Mouse (Mus musculus) hindbrain, embryonic 10.5 days (tissue): ENCODE measurements at regions not wholly inside any gene's neighbourhood (a gene's known extent, or its start where the extent isn't known, plus 50 kb on each side); places are given as distances from the start of the nearest gene placed in this dataset.

ENCODE experiments used
- DNase-seq: peaks from one replicate; pipeline ENCODE4 v3.0.0-alpha.2; 2017; ENCODE audit warnings: low spot score
- H3K27ac ChIP-seq: fragments of 300-500 bp; sonication (generic); 2 replicates; pipeline ENCODE4 v1.5.1; 2016; ENCODE audit warnings: mild to moderate bottlenecking, moderate library complexity
- H3K27me3 ChIP-seq: fragments of 300-500 bp; sonication (generic); 2 replicates; pipeline ENCODE4 v1.6.1; 2016; ENCODE audit warnings: mild to moderate bottlenecking; ENCODE audit not compliant: poor library complexity, insufficient read depth, severe bottlenecking
- H3K36me3 ChIP-seq: fragments of 300-500 bp; sonication (generic); 2 replicates; pipeline ENCODE4 v1.6.1; 2016; ENCODE audit warnings: mild to moderate bottlenecking, moderate library complexity
- H3K4me1 ChIP-seq: fragments of 300-500 bp; sonication (generic); replicated peaks from 2 replicates; pipeline ENCODE4 v1.6.1; 2016; ENCODE audit warnings: mild to moderate bottlenecking
- H3K4me3 ChIP-seq: fragments of 300-500 bp; sonication (generic); 2 replicates; pipeline ENCODE4 v1.5.1; 2016; ENCODE audit warnings: mild to moderate bottlenecking, moderate library complexity
- H3K9me3 ChIP-seq: fragments of 300-500 bp; sonication (generic); 2 replicates; pipeline ENCODE4 v1.6.1; 2016; ENCODE audit warnings: mild to moderate bottlenecking, moderate library complexity
- WGBS: fragments of 180-500 bp; shearing (Covaris S2); methylation state at CpG from one replicate; pipeline ENCODE4 v1.1.7; 2016; 5-methylcytosine and 5-hydroxymethylcytosine counted together

- H3K36me3 ChIP-seq: no peaks in the 10 kb centered on the region
- 69% methylated on average over 3 of the region's 3 CpGs for WGBS
- H3K4me1 ChIP-seq: peaks cover 4% of the 10 kb centered on the region; the same call in 1 of the 2 replicates
- H3K27ac ChIP-seq: no peak overlapping the region
- H3K27me3 ChIP-seq: no peaks in the 10 kb centered on the region
- DNase-seq: no peak
- no peak overlapping the region for H3K4me3 ChIP-seq
- no peaks in the 10 kb centered on the region for H3K9me3 ChIP-seq
Measured at GRCm38 (mm10) chr2:138896563-138896962, 597.1 kb upstream of the Sptlc3 start.

DNA sequence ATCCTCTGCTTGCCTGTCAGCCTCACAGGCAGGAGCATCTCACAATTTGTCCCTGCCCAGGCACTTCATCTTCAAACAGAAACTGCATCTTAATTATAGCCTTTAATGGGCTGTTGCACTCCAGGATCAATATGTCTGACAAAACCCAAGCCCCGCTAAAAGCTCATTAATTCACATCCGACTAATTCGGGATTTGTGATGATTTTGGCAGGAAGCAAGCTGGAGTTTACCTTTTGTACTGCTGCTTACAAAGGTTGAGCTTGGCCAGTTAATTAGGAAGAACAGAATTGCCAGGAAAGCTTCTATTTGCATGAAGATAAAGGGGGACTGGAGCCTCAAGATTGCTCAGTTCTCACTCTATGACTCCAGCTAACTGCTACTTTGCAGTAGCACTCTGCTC is 596.6 kb upstream of the Sptlc3 start:
- H3K9me3 ChIP-seq: no peaks in the 10 kb centered on the region
- WGBS: 26% methylated on average over 3 of the region's 3 CpGs
- H3K36me3 ChIP-seq: no peaks in the 10 kb centered on the region
- H3K27me3 ChIP-seq: no peaks in the 10 kb centered on the region
- H3K27ac ChIP-seq: no peak overlapping the region
- H3K4me3 ChIP-seq: no peak overlapping the region
- DNase-seq: no peak
- peaks cover 4% of the 10 kb centered on the region; the same call in 1 of the 2 replicates for H3K4me1 ChIP-seq

GRCm38 (mm10) chr2:138937165-138937564 is 556.5 kb upstream of the Sptlc3 start:
- Histone ChIP-seq H3K4me3 (no peak overlapping the region), H3K4me1 (no peaks in the 10 kb centered on the region), H3K27me3 (no peaks in the 10 kb centered on the region), H3K27ac (no peak overlapping the region), H3K9me3 (no peaks in the 10 kb centered on the region), H3K36me3 (no peaks in the 10 kb centered on the region)
- 96% methylated on average over 2 of the region's 2 CpGs for WGBS
- no peak for DNase-seq

- 94% methylated on average over 2 of the region's 2 CpGs for WGBS
- no peaks in the 10 kb centered on the region for H3K4me1 ChIP-seq
- H3K36me3 ChIP-seq: no peaks in the 10 kb centered on the region
- no peaks in the 10 kb centered on the region for H3K27me3 ChIP-seq
- DNase-seq: no peak
- no peaks in the 10 kb centered on the region for H3K9me3 ChIP-seq
- H3K27ac ChIP-seq: no peak overlapping the region
- no peak overlapping the region for H3K4me3 ChIP-seq
Measured at GRCm38 (mm10) chr2:138939367-138939766, 554.3 kb upstream of the Sptlc3 start.

- H3K4me3 ChIP-seq: no peak overlapping the region
- no peaks in the 10 kb centered on the region for H3K9me3 ChIP-seq
- no peak overlapping the region for H3K27ac ChIP-seq
- DNase-seq: no peak
- 54% methylated on average over 3 of the region's 3 CpGs for WGBS
- H3K4me1 ChIP-seq: peaks cover 5% of the 10 kb centered on the region; the same call in 1 of the 2 replicates
- no peaks in the 10 kb centered on the region for H3K36me3 ChIP-seq
- no peaks in the 10 kb centered on the region for H3K27me3 ChIP-seq
Measured at GRCm38 (mm10) chr2:138966110-138966790, 527.5 kb upstream of the Sptlc3 start.

DNA sequence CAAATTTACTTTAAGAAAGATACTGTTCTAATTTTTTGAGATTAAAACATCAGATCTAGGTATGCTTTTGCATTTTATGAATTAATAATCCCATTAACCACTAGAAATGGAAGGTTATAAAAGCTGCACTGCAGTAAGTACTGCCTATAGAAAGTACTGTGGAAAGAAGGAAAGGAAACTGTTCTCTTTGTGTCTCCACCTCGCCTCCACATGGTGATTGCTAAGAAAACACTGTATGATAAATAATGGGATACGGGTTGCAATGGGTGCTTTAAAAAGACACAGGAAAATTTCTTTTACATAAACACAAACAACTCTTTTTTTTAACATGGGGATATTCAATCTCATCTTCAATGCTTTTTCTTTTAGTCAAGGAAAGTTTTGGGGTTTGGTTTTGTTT is 519.2 kb upstream of the Sptlc3 start:
- Histone ChIP-seq H3K9me3 (no peaks in the 10 kb centered on the region), H3K4me3 (no peak overlapping the region), H3K36me3 (no peaks in the 10 kb centered on the region), H3K27ac (no peak overlapping the region), H3K27me3 (no peaks in the 10 kb centered on the region), H3K4me1 (no peaks in the 10 kb centered on the region)
- no peak for DNase-seq
- 55% methylated on average over 2 of the region's 2 CpGs for WGBS

DNA sequence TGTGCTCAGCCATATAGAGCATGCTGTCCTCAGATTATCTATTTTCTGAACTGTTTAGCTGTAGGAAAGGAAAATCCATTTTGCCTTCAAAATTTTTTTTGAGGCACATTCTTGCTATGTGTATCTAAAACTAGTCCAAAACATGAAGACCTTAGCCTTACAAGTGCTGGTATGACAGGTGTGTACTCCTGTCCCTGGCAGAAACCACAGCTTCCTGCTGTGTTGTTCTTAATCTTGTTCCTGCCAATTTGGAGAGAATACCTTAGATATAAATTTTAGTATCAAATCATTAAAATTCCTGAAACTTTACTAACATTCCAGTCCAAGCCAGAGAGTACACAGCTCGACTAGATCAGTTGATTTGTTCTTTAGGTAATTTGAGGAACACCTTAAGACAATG is 503.7 kb upstream of the Sptlc3 start:
- WGBS: 59% methylated on average over 1 of the region's 1 CpGs
- no peaks in the 10 kb centered on the region for H3K4me1 ChIP-seq
- H3K4me3 ChIP-seq: no peak overlapping the region
- no peaks in the 10 kb centered on the region for H3K9me3 ChIP-seq
- no peak for DNase-seq
- no peaks in the 10 kb centered on the region for H3K27me3 ChIP-seq
- H3K36me3 ChIP-seq: no peaks in the 10 kb centered on the region
- no peak overlapping the region for H3K27ac ChIP-seq

GRCm38 (mm10) chr2:139032105-139032812 is 461.5 kb upstream of the Sptlc3 start:
- no peaks in the 10 kb centered on the region for H3K9me3 ChIP-seq
- H3K4me1 ChIP-seq: no peaks in the 10 kb centered on the region
- WGBS: 80% methylated on average over 5 of the region's 5 CpGs
- H3K36me3 ChIP-seq: no peaks in the 10 kb centered on the region
- no peak overlapping the region for H3K27ac ChIP-seq
- DNase-seq: no peak
- H3K27me3 ChIP-seq: no peaks in the 10 kb centered on the region
- no peak overlapping the region for H3K4me3 ChIP-seq

GRCm38 (mm10) chr2:139034800-139035199 is 458.9 kb upstream of the Sptlc3 start:
- no peak for DNase-seq
- no peaks in the 10 kb centered on the region for H3K36me3 ChIP-seq
- no peak overlapping the region for H3K27ac ChIP-seq
- no peak overlapping the region for H3K4me3 ChIP-seq
- no peaks in the 10 kb centered on the region for H3K27me3 ChIP-seq
- H3K4me1 ChIP-seq: no peaks in the 10 kb centered on the region
- 84% methylated on average over 3 of the region's 3 CpGs for WGBS
- no peaks in the 10 kb centered on the region for H3K9me3 ChIP-seq

- H3K27ac ChIP-seq: no peak overlapping the region
- no peaks in the 10 kb centered on the region for H3K4me1 ChIP-seq
- no peaks in the 10 kb centered on the region for H3K9me3 ChIP-seq
- WGBS: 87% methylated on average over 3 of the region's 3 CpGs
- no peaks in the 10 kb centered on the region for H3K36me3 ChIP-seq
- no peaks in the 10 kb centered on the region for H3K27me3 ChIP-seq
- no peak overlapping the region for H3K4me3 ChIP-seq
- no peak for DNase-seq
Measured at GRCm38 (mm10) chr2:139041671-139042273, 451.9 kb upstream of the Sptlc3 start.

DNA sequence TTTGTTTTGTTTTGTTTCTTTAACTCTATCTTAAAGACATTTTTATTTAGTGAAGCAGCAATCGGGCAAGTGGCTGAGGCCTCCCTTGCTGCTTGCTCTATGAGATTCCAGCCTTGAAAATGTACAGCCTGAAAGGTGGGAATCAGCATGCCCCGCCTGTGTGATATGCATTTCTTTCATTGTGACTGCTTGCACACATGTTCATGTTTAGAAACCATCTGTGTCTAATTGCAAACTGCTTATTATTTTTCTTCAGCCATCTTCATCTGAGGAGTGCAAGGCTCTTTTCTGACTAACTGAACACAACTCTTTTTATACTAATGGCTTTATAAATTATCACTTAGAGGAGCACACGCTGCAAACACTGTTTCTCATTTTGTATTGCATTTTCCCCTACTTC is 449.0 kb upstream of the Sptlc3 start:
- Histone ChIP-seq H3K36me3 (no peaks in the 10 kb centered on the region), H3K4me3 (no peak overlapping the region), H3K9me3 (no peaks in the 10 kb centered on the region), H3K27me3 (no peaks in the 10 kb centered on the region), H3K27ac (no peak overlapping the region), H3K4me1 (no peaks in the 10 kb centered on the region)
- 88% methylated on average over 3 of the region's 3 CpGs for WGBS
- no peak for DNase-seq

GRCm38 (mm10) chr2:139055249-139055648 is 438.5 kb upstream of the Sptlc3 start:
- H3K36me3 ChIP-seq: no peaks in the 10 kb centered on the region
- H3K27me3 ChIP-seq: no peaks in the 10 kb centered on the region
- H3K4me3 ChIP-seq: no peak overlapping the region
- H3K27ac ChIP-seq: no peak overlapping the region
- no peaks in the 10 kb centered on the region for H3K9me3 ChIP-seq
- DNase-seq: no peak
- H3K4me1 ChIP-seq: no peaks in the 10 kb centered on the region
- WGBS: 93% methylated on average over 2 of the region's 2 CpGs

DNA sequence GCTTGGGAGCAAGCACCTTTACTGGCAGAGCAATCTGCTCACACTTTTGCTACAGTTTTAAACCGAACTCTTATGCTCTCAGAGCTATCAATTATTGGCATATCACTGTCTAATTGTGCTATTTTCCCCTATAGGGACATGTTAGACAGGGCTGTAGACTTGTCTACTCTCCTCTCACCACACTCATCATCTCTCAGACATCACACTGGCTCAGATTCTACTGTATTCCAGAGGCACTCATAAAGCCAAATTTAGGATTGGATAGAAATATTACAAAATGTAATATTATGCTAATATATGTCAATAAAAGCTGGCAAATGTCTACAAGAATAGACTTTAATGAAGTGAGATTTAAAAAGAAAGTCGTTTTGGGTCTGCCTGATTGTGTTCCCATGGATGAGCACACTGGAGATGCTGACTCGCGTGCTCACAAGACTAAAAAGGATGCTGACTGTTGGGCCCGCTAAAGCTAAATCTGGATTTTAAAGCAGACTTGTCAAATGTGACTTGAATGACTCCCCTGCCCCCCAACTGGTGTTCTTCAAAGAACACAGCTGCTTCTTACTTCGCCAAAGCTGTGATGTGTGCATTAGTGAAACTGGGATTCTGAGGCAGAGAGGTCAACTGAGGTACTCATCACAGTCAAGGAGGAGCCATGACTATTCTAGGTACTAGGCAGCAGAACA is 424.3 kb upstream of the Sptlc3 start:
- H3K4me1 ChIP-seq: no peaks in the 10 kb centered on the region
- no peak overlapping the region for H3K4me3 ChIP-seq
- 83% methylated on average over 6 of the region's 6 CpGs for WGBS
- no peak overlapping the region for H3K27ac ChIP-seq
- H3K9me3 ChIP-seq: no peaks in the 10 kb centered on the region
- H3K36me3 ChIP-seq: no peaks in the 10 kb centered on the region
- no peak for DNase-seq
- no peaks in the 10 kb centered on the region for H3K27me3 ChIP-seq
